Mouse (Mus musculus) left cerebral cortex, postnatal 10 days (tissue): ENCODE results near the gene Gm30083. TPM values are rescaled to one million over a fixed set of nuclear protein-coding genes. Genes with fewer than 3 reads are reported as not detected.

Experiments used
- DNase-seq, 2 experiments: peaks; one replicate each; pipeline ENCODE4 v3.0.0; 2021 to 2022; ENCODE audit warnings: low spot score in 2 of 2, mixed read lengths in 1 of 2; ENCODE audit errors: extremely low spot score in 1 of 2
- intact Hi-C: fragments of 180-260 bp; cut with DNase I; formaldehyde crosslinking; loops from one replicate; pipeline ENCODE4 v1.15.1; 2025
- total RNA-seq, 2 experiments: library from RNA; stranded (reverse); gene quantifications; 2 replicates each; pipeline ENCODE4 v1.2.3; 2021

The Gm30083 gene
- total RNA-seq: not detected

- no peak for DNase-seq
- intact Hi-C loops: no loop called here
Observed at GRCm38 (mm10) chr14:34015063-34015462, at the start of gene Gm30083. Gene Gm30083, minus strand, starts transcription at chr14:34015182.

- peak in 1 of 2 experiments; percentile 15 for DNase-seq
- intact Hi-C loops: no loop called here
Observed at GRCm38 (mm10) chr14:34052516-34052915, 37.5 kb upstream of the Gm30083 start, which contains the start of gene Antxrl. Gene Antxrl, plus strand, starts transcription at chr14:34052707.

- DNase-seq: no peak
Observed at GRCm38 (mm10) chr14:34050101-34050779, 35.3 kb upstream of the Gm30083 start.

GRCm38 (mm10) chr14:34043341-34043740 is 28.4 kb upstream of the Gm30083 start:
- intact Hi-C loops: no loop called here
- no peak for DNase-seq

More at GRCm38 (mm10) chr14:34050101-34050779, 35.3 kb upstream of the Gm30083 start:
- intact Hi-C loops: no loop called here

- intact Hi-C loops: no loop called here
- DNase-seq: no peak
Observed at GRCm38 (mm10) chr14:34041241-34041640, 26.3 kb upstream of the Gm30083 start.

- intact Hi-C loops: no loop called here
- DNase-seq: no peak
Observed at GRCm38 (mm10) chr14:34033841-34034610, 19.0 kb upstream of the Gm30083 start.

GRCm38 (mm10) chr14:34026710-34027109 is 11.7 kb upstream of the Gm30083 start:
- DNase-seq: no peak
- intact Hi-C loops: no loop called here

GRCm38 (mm10) chr14:34016938-34017337 is 2.0 kb upstream of the Gm30083 start:
- intact Hi-C loops: no loop called here
- DNase-seq: no peak

GRCm38 (mm10) chr14:34016381-34016780 is 1.4 kb upstream of the Gm30083 start, which contains the start of gene Gm5460:
Gene Gm5460, plus strand, starts transcription at chr14:34016758.
- intact Hi-C loops: no loop called here
- DNase-seq: no peak

GRCm38 (mm10) chr14:34002358-34002757 is 12.6 kb downstream of the Gm30083 start:
- no peak for DNase-seq
- intact Hi-C loops: no loop called here

GRCm38 (mm10) chr14:34001445-34001844 is 13.5 kb downstream of the Gm30083 start:
- intact Hi-C loops: no loop called here
- no peak for DNase-seq

- intact Hi-C loops: no loop called here
- no peak for DNase-seq
Observed at GRCm38 (mm10) chr14:34000076-34000475, 14.9 kb downstream of the Gm30083 start.

GRCm38 (mm10) chr14:33997427-33997826 is 17.6 kb downstream of the Gm30083 start:
- DNase-seq: no peak
- intact Hi-C loops: no loop called here

GRCm38 (mm10) chr14:33993521-33994289 is 21.3 kb downstream of the Gm30083 start:
- intact Hi-C loops: no loop called here
- no peak for DNase-seq

GRCm38 (mm10) chr14:33993051-33993450 is 21.9 kb downstream of the Gm30083 start:
- DNase-seq: no peak
- intact Hi-C loops: no loop called here

GRCm38 (mm10) chr14:33991971-33992370 is 23.0 kb downstream of the Gm30083 start:
- intact Hi-C loops: no loop called here
- DNase-seq: no peak

- DNase-seq: no peak
- intact Hi-C loops: no loop called here
Observed at GRCm38 (mm10) chr14:33989201-33989600, 25.8 kb downstream of the Gm30083 start.

- DNase-seq: peak; percentile 8 to 56
- intact Hi-C loops: no loop called here
Observed at GRCm38 (mm10) chr14:33978604-33979059, 36.4 kb downstream of the Gm30083 start, which contains the start of gene Zfp488. Gene Zfp488, minus strand, starts transcription at chr14:33978764.

GRCm38 (mm10) chr14:33977748-33978147 is 37.2 kb downstream of the Gm30083 start:
- intact Hi-C loops: no loop called here
- no peak for DNase-seq
